Mouse (Mus musculus): Measurements from ENCODE around the gene Slc38a10. TPM values are rescaled to one million over a fixed set of nuclear protein-coding genes. Genes with fewer than 3 reads are reported as not detected.

Slc38a10 gene
- total RNA-seq, 2 experiments from 2014 or later = 33.2 to 47.0 TPM

- no peak for ATAC-seq (replicated peaks; ENCODE audit: low FRiP score, low TSS enrichment, poor library complexity, severe bottlenecking)
These were observed 80.7 kb downstream of the Slc38a10 start for GRCm38 (mm10) chr11:120070286-120070930.

DNA sequence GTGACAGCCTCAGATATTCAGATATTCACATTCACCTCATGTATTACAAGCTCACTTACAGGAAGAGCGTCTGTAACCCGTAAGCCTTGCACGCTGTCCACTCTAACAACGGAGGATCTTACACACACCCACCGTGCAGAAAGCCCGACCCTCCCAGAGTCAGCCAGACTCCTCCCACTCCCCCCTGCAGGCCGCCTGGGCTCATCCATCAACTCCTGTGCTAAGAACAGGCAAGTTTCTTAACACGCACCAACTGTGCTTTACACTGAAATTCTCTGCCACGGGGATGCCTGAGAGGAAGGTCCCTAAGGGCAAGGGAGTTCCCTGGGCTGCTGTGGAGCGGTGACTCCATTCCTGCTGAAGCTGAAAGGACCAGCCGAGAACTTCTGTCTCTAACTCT is 81.9 kb downstream of the Slc38a10 start:
- no peak for ATAC-seq (replicated peaks; ENCODE audit: low FRiP score, low TSS enrichment, poor library complexity, severe bottlenecking)

- no peak for ATAC-seq (replicated peaks; ENCODE audit: low FRiP score, low TSS enrichment, poor library complexity, severe bottlenecking)
These were observed 83.3 kb downstream of the Slc38a10 start for GRCm38 (mm10) chr11:120067834-120068233.

DNA sequence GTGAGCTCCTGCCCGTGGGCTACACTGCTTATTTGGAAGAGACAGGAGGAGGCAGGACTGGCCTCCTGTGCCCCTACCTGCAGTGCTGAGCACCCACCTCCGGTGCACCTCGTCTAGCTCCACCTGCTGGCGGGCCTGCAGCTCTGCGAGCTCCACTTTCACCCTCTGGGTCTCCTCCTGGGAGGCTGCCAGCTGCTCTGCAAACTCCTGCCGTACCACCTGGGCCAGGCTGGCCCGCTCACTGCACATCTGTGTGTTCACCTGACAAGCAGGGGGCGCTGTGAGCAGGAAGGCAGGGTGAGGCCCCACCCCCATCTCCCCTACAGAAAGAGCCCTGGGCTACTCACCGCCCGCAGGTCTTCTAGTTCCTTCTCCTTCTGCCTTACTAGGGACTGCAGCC is 85.9 kb downstream of the Slc38a10 start:
- peak; percentile 54 for ATAC-seq (replicated peaks; ENCODE audit: low FRiP score, low TSS enrichment, poor library complexity, severe bottlenecking)

GRCm38 (mm10) chr11:120064668-120065040 is 86.5 kb downstream of the Slc38a10 start:
- ATAC-seq (replicated peaks; ENCODE audit: low FRiP score, low TSS enrichment, poor library complexity, severe bottlenecking) = no peak

DNA sequence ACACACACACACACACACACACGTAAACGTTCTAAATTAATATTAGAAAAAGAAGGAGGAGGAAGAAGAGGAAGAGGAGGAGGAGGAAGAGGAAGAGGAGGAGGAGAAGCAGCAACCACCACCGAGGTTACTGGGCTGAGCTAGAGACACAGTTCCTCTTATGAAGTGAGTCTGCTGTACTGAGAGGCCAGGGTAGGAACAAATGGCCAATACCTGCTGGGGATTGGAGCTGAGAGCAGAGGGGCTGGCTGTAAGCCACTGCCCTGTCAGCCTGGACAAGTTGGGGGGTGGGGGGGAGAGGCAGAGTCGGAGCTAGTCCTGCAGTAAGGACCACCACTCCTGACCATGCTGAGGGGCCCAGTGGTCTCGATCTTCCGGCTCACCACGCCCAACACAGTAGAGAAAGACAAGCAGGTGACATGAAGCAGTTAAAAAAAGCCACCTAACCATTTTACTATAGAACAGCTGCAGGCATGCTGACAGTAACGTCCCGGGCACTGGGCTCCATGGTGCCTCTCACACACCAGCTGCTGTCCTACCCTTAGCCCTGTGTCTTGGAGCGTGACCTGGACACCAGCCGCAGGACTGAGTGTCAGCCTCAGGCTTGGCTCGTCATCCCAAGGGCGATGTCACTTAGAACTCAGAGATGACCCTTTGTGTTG is 87.0 kb downstream of the Slc38a10 start:
- no peak for ATAC-seq (replicated peaks; ENCODE audit: low FRiP score, low TSS enrichment, poor library complexity, severe bottlenecking)

GRCm38 (mm10) chr11:120063326-120063725 is 87.8 kb downstream of the Slc38a10 start:
- no peak for ATAC-seq (replicated peaks; ENCODE audit: low FRiP score, low TSS enrichment, poor library complexity, severe bottlenecking)

DNA sequence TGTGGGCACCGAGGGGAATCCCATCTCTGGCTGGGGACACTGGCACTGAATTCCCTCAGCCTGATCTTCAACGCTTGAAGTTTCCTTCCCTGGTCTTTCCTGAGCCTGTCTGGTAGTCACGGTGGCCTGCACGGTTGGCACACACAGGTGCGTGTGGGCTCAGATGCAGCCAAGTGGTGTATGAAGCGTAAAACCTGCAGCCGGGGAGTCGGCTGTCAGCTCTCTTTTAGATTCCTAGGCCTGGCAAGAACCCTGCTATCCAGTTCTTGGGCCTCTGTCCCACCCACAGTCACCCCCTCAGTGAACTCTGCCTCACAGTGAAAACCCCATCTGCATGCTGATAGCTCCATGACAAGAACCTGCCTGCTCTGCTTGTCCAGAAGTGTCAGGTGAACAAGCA is 90.5 kb downstream of the Slc38a10 start:
- ATAC-seq (replicated peaks; ENCODE audit: low FRiP score, low TSS enrichment, poor library complexity, severe bottlenecking) = no peak

- no peak for ATAC-seq (replicated peaks; ENCODE audit: low FRiP score, low TSS enrichment, poor library complexity, severe bottlenecking)
These were observed 95.0 kb downstream of the Slc38a10 start for GRCm38 (mm10) chr11:120055953-120056732.

Other genes with a start within 250 kb of the Slc38a10 start
- 13.6 and 25.2 TPM in 2 replicates for gene Chmp6, start 237.9 kb downstream of the Slc38a10 start, total RNA-seq (2014; fragmentation: Nextera tagmentation)
- 17.7 and 92.3 TPM in 2 replicates for gene Chmp6, start 237.9 kb downstream of the Slc38a10 start, total RNA-seq (2017)
- 1.0 and 2.3 TPM in 2 replicates for gene Baiap2, start 208.6 kb downstream of the Slc38a10 start, total RNA-seq (2014; fragmentation: Nextera tagmentation)
- gene Baiap2, start 208.6 kb downstream of the Slc38a10 start, total RNA-seq (2017) = 1.5 and 17.7 TPM in 2 replicates
- 0.62 TPM in 1 of 2 replicates, not detected in the other for gene Aatk, start 104.2 kb downstream of the Slc38a10 start, total RNA-seq (2014; fragmentation: Nextera tagmentation)
- not detected in 2 replicates for gene Aatk, start 104.2 kb downstream of the Slc38a10 start, total RNA-seq (2017)
- gene Cep131, start 64.5 kb downstream of the Slc38a10 start, total RNA-seq (2014; fragmentation: Nextera tagmentation) = 9.6 and 18.9 TPM in 2 replicates
- gene Cep131, start 64.5 kb downstream of the Slc38a10 start, total RNA-seq (2017) = 18.1 and 22.3 TPM in 2 replicates
- gene Tepsin, start 52.6 kb downstream of the Slc38a10 start, total RNA-seq (2014; fragmentation: Nextera tagmentation) = 12.8 and 24.1 TPM in 2 replicates
- gene Tepsin, start 52.6 kb downstream of the Slc38a10 start, total RNA-seq (2017) = 5.0 and 6.0 TPM in 2 replicates
- 36.8 and 74.1 TPM in 2 replicates for gene Ndufaf8, start 52.4 kb downstream of the Slc38a10 start, total RNA-seq (2014; fragmentation: Nextera tagmentation)
- gene Ndufaf8, start 52.4 kb downstream of the Slc38a10 start, total RNA-seq (2017) = 21.2 and 41.9 TPM in 2 replicates
- gene Bahcc1, start 81.6 kb upstream of the Slc38a10 start, total RNA-seq (2014; fragmentation: Nextera tagmentation) = 25.6 and 30.1 TPM in 2 replicates
- 6.7 and 7.0 TPM in 2 replicates for gene Bahcc1, start 81.6 kb upstream of the Slc38a10 start, total RNA-seq (2017)
- gene Actg1, start 197.2 kb upstream of the Slc38a10 start, total RNA-seq (2014; fragmentation: Nextera tagmentation) = 774 and 823 TPM in 2 replicates
- 492 and 662 TPM in 2 replicates for gene Actg1, start 197.2 kb upstream of the Slc38a10 start, total RNA-seq (2017)
- not detected in 2 replicates for gene Fscn2, start 210.2 kb upstream of the Slc38a10 start, total RNA-seq (2014; fragmentation: Nextera tagmentation)
- not detected in 2 replicates for gene Fscn2, start 210.2 kb upstream of the Slc38a10 start, total RNA-seq (2017)
- gene Faap100, start 227.4 kb upstream of the Slc38a10 start, total RNA-seq (2014; fragmentation: Nextera tagmentation) = 31.0 and 34.7 TPM in 2 replicates
- gene Faap100, start 227.4 kb upstream of the Slc38a10 start, total RNA-seq (2017) = 11.3 and 11.6 TPM in 2 replicates